Mouse (Mus musculus): Measurements from ENCODE around the gene Nck2.

- TF ChIP-seq CTCF (IDR thresholded peaks at IDR 0.05; ENCODE audit: low read depth) (no peak), EP300 (IDR thresholded peaks at IDR 0.05; ENCODE audit: low read depth) (no peak)
Measured at GRCm38 (mm10) chr1:43496051-43496450, 51.7 kb downstream of the Nck2 start.

All from liver, postnatal 0 days (tissue).